Mouse (Mus musculus): ENCODE measurements around the gene Tssk3.
"Not testable (repeated sequence)": the region's sequence is repeated elsewhere in the genome, so short reads cannot be mapped to it uniquely, and the experiment has no call there.

The Tssk3 gene

GRCm38 (mm10) chr4:129490972-129491880 lies at the start of gene Tssk3, which contains the start of gene Fam229a:
Gene Tssk3, minus strand, starts transcription at chr4:129491022.
Gene Fam229a, plus strand, starts transcription at chr4:129491190.
- DNase-seq (ENCODE audit: low read depth, low spot score), result peak; percentile 53

DNA sequence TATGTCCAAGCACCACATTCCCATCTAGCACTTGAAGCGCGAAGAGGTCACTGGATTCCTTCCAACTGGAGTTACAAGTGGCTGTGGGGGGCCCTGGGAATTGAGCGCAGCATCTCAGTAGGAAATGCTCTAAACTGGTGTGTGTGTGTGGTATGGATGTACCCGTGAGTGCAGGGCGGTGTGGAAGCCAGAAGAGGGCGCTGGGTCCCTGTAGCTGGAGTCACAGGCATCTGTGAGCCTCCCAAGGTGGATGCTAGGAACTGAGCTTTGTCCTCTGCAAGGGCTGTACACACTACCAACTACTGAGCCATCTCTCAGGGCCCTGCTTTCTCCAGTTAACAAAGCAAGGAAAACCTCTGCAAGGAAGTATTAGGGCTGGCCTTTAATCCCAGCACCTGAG lies 49.2 kb upstream of the Tssk3 start:
- peak; percentile 75 for DNase-seq (ENCODE audit: low read depth, low spot score)

DNA sequence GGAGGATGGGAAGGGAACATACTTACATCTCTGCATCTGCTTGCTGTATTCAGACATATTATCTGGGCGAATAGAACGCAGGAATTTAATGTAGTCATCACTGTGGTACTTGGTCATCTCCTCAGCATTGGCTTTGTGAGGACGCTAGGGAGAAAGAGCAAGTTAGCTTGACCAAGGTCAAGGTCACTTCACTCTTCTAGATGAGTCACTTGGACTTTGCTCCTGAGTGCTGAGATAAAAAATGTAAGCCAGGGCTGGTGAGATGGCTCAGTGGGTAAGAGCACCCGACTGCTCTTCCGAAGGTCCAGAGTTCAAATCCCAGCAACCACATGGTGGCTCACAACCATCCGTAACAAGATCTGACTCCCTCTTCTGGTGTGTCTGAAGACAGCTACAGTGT lies 38.1 kb upstream of the Tssk3 start:
- DNase-seq (ENCODE audit: low read depth, low spot score), result not testable (repeated sequence)

GRCm38 (mm10) chr4:129525889-129526288 lies 35.1 kb upstream of the Tssk3 start:
- no peak for DNase-seq (ENCODE audit: low read depth, low spot score)

GRCm38 (mm10) chr4:129525338-129525737 lies 34.5 kb upstream of the Tssk3 start:
- DNase-seq (ENCODE audit: low read depth, low spot score), result peak; percentile 38

DNA sequence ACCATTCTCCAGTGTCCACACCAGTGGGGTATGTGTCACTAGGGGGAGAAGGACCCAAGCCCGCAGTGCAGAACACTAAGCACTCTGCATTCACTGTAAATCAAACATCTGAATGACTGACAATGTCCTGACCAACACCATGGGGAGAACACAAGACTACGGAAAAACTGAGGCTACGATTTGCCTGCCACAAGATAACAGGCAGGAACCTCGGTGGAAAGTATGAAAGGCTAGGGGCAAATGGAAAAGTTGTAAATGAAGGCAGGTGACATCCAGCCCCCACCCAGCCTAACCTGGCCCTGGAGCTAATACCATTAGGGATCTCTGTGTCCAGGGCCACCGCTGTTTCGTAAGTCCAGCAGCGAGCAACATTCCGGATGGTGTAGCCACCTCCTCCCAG lies 27.7 kb upstream of the Tssk3 start:
- no peak for DNase-seq (ENCODE audit: low read depth, low spot score)

DNA sequence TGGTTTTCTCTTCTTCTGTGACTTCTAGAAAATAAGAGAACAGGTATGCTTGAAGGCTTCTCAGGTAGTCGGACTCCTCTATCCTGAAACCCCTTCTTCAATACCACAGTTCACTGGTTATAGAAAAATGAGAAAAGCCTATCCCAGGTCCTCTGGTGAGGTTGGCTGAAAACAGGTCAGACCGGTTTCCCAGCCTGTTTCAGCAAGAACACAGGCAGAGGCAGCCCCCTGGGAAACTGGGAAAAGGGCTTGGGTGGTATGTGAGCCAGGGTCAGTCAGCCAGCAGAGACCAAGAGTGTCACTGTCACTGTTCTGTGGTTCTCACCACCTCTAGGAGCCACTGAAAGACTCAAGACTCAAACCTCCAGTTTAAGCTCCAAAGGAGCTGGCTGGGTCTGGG lies 26.1 kb upstream of the Tssk3 start:
- DNase-seq (ENCODE audit: low read depth, low spot score), result no peak

- DNase-seq (ENCODE audit: low read depth, low spot score), result peak; percentile 84
These were observed 23.6 kb upstream of the Tssk3 start for GRCm38 (mm10) chr4:129514300-129514898.

DNA sequence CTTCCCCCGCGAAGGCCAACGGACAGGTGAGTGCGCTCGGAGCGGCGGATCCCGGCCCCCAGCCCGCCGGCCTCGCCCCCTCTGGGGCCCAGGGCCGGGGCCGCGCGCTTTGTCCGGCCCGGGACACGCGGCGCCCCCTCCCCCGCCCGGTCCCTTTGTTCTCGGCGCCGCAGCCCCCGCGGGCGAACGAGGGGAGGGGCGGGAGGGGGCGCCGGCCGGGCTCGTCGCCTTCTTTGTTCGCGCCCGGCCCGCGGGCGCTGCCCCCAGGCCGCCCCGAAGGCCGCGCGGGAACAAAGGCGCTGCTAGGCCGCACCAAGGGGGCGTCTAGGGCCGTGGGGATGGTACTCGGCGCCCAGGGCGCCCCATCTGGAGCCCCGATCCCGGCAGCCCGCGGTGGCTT lies 23.1 kb upstream of the Tssk3 start:
- no peak for DNase-seq (ENCODE audit: low read depth, low spot score)

- DNase-seq (ENCODE audit: low read depth, low spot score), result peak; percentile 86
These were observed 22.4 kb upstream of the Tssk3 start, which contains the start of gene Marcksl1 for GRCm38 (mm10) chr4:129513086-129513767. Gene Marcksl1, plus strand, starts transcription at chr4:129513581.

GRCm38 (mm10) chr4:129511413-129512096 lies 20.7 kb upstream of the Tssk3 start:
- DNase-seq (ENCODE audit: low read depth, low spot score), result no peak

- DNase-seq (ENCODE audit: low read depth, low spot score), result no peak
These were observed 20.0 kb upstream of the Tssk3 start for GRCm38 (mm10) chr4:129510723-129511412.

DNA sequence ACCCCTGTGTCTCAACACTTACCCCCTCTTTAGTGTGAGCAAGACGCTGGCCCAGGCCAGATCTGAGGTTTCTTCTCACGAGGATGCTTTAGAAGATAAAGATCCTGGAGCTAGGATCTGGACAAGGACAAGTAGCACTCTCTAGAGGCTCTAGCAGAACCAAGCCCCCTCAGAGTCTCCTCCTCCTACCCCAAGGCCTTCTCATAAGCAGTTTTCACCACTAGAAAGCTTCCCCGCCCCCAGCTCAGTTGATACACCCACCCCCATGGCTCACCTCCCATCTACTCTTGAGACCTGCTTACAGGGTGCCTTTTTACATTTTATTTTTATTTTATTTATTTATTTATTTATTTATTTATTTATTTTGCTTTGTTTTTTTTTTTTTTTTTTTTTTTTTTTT lies 18.8 kb upstream of the Tssk3 start:
- no peak for DNase-seq (ENCODE audit: low read depth, low spot score)

DNA sequence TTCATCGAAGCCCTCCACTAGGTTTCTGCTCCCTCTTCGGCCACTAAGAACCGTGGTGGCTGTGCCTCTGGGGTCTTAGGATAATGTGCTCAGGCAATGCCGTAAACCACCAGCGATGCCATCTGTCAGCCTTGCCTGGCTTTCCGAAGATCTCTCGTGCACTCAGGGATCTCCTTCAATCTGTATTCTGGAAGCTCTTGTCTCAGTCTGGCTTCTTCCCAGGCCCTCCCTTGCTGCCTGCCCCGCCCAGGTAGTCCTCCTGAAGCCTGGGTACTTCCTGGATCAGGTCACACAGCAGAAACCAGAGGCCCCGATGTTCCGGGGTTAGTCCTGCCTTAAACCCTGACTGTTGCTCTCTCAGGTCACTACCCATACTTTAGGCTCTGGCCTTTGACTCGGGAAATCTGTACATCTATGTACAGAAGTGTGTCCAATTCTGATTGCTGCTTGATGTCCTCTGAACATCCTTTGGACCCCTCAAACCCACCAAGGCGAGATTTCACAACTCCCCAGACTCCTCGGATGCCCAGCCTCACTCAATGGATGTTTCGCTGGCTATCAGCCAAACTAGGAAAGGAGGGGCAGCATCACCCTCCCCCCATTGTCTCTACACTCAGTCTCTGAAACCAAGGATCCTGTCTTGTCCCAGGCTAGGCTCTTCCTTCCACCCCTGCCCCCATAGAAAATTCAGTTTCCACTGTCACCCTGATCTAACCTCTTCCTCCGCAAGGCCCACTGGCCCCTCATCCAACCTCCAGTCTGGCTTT lies 18.2 kb upstream of the Tssk3 start:
- DNase-seq (ENCODE audit: low read depth, low spot score), result no peak

- DNase-seq (ENCODE audit: low read depth, low spot score), result no peak
These were observed 17.4 kb upstream of the Tssk3 start for GRCm38 (mm10) chr4:129508237-129508515.

- DNase-seq (ENCODE audit: low read depth, low spot score), result peak; percentile 64
These were observed 16.8 kb upstream of the Tssk3 start for GRCm38 (mm10) chr4:129507434-129508236.

DNA sequence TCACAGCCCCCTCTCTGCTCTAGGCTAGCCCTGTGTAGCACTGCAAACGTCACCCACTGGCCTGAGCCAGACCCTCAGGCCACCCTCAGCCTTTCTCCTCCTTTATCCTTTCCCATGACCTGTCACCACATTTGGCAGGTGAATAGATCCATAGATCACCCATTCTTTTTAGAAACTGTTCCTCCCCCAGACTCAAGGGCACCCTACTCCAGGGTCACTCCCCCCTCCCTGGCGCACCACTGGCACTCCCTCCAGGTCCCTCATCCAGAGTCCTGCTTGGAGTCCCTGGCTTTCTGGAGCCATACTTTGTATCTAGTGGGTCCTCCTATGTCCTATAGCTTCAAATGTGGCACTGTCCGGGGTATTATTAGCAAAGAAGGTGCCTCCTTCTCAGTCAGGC lies 14.7 kb upstream of the Tssk3 start:
- DNase-seq (ENCODE audit: low read depth, low spot score), result no peak

DNA sequence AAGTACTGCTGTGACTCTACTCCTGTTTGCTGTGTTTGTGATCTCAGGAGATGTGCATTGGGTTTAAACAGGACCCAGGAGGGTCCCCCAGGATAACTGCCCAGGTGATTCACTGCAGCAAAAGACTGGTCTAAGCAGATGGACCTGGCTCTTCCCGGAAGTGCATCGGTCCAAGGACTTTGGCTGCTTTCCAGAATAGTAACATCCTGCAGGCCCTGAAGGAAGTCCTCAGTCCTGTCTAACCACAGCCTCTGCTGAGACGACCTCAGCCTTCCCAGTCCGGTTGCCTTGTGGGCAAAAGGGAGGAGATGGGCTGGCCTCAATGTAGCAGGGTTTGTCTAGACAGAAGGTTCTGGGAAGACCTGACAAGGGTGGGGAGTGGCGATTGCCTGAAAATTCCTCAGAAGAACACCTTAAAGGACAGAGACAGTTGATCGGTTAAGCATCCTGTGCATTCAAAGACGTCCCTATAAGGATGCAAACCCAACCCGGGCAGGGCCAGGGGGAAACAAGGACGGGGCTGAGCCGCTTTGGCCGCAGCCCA lies 12.2 kb upstream of the Tssk3 start:
- no peak for DNase-seq (ENCODE audit: low read depth, low spot score)

- DNase-seq (ENCODE audit: low read depth, low spot score), result no peak
These were observed 11.6 kb upstream of the Tssk3 start for GRCm38 (mm10) chr4:129502327-129502888.

All from CD4-positive, CD25-positive, alpha-beta regulatory T cell, adult 2 months (primary cell).